Mouse (Mus musculus) megakaryocyte-erythroid progenitor cell, adult 5-6 weeks (primary cell): ENCODE data around the gene Xdh. TPM values are rescaled to one million over a fixed set of nuclear protein-coding genes. Genes with fewer than 3 reads are reported as not detected.
"Not testable (repeated sequence)": the region's sequence is repeated elsewhere in the genome, so short reads cannot be mapped to it uniquely, and the experiment has no call there.

Source experiments
- ATAC-seq: replicated peaks from 2 replicates; pipeline ENCODE4 v1.8.0; 2016; ENCODE audit warnings: mild to moderate bottlenecking, inconsistent platforms; ENCODE audit not compliant: severe bottlenecking, poor library complexity, low FRiP score, low TSS enrichment
- total RNA-seq, 2 experiments: library from RNA; stranded (forward) in 1 of 2; stranded (reverse) in 1 of 2; fragments of 200-1000, 215-1000 nt in 1 of 2; fragments of >200 nt in 1 of 2; fragmentation: Nextera tagmentation in 1 of 2; gene quantifications; 2 replicates each; pipeline ENCODE4 v1.2.3; 2014 to 2017

The Xdh gene
- total RNA-seq, 2 experiments from 2014 or later: 1.8 to 11.0 TPM

GRCm38 (mm10) chr17:73891590-73891989 is 58.4 kb downstream of the Xdh start:
- 0 out of 2 replicates have a peak, but pooled peaks have one; percentile 18 for ATAC-seq

- ATAC-seq: no peak
These were observed 63.8 kb downstream of the Xdh start for GRCm38 (mm10) chr17:73886071-73886785.

- ATAC-seq: no peak
These were observed 66.7 kb downstream of the Xdh start for GRCm38 (mm10) chr17:73883332-73883731.

GRCm38 (mm10) chr17:73882194-73882593 is 67.8 kb downstream of the Xdh start:
- peak; percentile 95 for ATAC-seq

GRCm38 (mm10) chr17:73881295-73881694 is 68.7 kb downstream of the Xdh start:
- ATAC-seq: no peak

GRCm38 (mm10) chr17:73880286-73880685 is 69.7 kb downstream of the Xdh start:
- ATAC-seq: no peak

- no peak for ATAC-seq
These were observed 70.6 kb downstream of the Xdh start for GRCm38 (mm10) chr17:73879262-73879916.

GRCm38 (mm10) chr17:73875674-73876073 is 74.3 kb downstream of the Xdh start:
- ATAC-seq: peak; percentile 52; the same call in 1 of the 2 replicates

- no peak for ATAC-seq
These were observed 74.7 kb downstream of the Xdh start for GRCm38 (mm10) chr17:73875268-73875667.

GRCm38 (mm10) chr17:73870956-73871605 is 78.9 kb downstream of the Xdh start:
- ATAC-seq: no peak

- ATAC-seq: no peak
These were observed 80.8 kb downstream of the Xdh start for GRCm38 (mm10) chr17:73869008-73869685.

GRCm38 (mm10) chr17:73853717-73854116 is 96.3 kb downstream of the Xdh start:
- no peak for ATAC-seq

- no peak for ATAC-seq
These were observed 97.0 kb downstream of the Xdh start for GRCm38 (mm10) chr17:73853041-73853440.

GRCm38 (mm10) chr17:73847399-73847798 is 102.6 kb downstream of the Xdh start:
- no peak for ATAC-seq

- ATAC-seq: no peak
These were observed 104.4 kb downstream of the Xdh start for GRCm38 (mm10) chr17:73845632-73846031.

- ATAC-seq: no peak
These were observed 107.0 kb downstream of the Xdh start for GRCm38 (mm10) chr17:73842963-73843362.

- not testable (repeated sequence) for ATAC-seq
These were observed 110.1 kb downstream of the Xdh start for GRCm38 (mm10) chr17:73839876-73840275.

- ATAC-seq: no peak
These were observed 110.7 kb downstream of the Xdh start for GRCm38 (mm10) chr17:73839086-73839835.

- ATAC-seq: no peak
These were observed 112.8 kb downstream of the Xdh start for GRCm38 (mm10) chr17:73837244-73837643.
